Mouse (Mus musculus): ENCODE data around the gene Slc18a3.

Slc18a3 gene

DNA sequence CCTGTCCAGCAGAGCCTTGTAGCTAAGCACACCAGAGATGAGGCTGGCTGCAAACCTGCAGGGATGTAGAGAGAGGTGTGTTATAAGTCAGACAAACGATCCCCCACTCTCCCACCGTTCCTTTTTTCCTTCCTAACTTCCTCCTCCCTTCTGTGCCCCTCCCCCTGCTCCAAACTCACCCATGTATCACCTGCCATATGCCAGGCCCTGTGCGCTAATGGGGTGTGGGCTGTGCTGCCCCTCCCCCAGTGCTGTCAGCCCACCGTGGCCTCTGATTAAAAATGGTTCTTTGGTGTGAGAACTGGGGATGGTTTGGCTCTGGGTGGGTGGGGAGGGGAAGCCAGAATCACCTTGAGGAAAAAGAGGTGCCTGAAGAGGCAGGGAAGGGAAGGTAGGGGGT, 12.1 kb downstream of the Slc18a3 start:
- DNase-seq, result no peak

DNA sequence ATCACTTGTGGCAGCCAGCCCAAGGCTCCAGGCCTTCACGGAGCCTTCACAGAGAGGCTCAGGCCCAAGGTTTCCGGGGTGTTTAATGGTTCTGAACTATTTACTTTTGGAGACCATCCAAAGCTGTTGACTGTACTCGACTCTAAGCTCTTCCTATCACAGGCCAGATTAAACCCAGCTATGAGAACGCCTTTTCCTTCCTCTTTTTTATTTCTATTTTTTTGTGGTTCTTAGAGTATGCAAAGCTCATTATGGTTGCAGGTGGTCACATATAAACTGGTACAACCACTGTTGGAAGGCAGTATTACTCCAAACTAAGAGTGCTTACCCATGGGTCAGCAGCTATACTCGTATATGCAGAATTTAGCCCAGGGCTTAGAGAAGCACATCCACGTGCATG, 17.7 kb downstream of the Slc18a3 start:
- no peak for DNase-seq

DNA sequence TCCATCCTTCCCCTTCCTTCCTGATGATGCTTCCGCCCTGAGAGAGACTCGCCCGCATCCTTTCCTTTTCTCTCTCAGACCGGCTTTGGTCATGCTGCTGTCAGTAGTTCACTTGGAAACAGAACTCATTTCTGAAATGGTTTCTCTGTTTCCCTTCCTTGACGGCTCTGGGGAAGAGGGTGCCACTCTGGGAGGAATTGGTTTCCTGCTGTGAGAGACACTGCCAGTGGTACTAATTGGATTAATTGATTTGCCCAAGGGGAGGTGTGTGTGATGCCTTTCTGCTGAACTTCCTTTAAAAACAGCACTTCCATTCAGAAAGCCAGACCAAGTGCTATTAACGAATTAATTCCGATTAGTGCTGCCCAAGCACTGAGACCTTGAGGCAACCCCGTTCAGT, 21.2 kb downstream of the Slc18a3 start:
- no peak for DNase-seq

DNA sequence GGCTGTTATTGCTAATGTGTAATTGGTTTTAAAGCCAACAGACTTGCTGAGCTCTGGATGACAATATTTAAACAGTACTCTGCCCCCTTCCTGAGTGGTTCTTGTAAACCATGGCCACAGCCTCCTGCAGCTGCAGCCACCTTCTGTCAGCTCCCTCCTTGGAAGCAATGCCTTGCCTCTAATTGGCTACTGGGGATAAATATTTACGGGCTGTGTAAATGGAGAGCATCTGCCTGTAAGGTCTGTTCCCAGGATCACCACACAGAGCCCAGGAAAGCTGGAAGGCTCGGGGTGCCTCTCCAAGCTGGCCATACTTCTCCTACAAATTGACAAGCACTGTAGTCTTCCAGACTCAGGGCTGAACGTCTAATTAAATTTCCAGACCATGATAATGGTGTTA, 24.9 kb downstream of the Slc18a3 start:
- DNase-seq, result no peak

DNA sequence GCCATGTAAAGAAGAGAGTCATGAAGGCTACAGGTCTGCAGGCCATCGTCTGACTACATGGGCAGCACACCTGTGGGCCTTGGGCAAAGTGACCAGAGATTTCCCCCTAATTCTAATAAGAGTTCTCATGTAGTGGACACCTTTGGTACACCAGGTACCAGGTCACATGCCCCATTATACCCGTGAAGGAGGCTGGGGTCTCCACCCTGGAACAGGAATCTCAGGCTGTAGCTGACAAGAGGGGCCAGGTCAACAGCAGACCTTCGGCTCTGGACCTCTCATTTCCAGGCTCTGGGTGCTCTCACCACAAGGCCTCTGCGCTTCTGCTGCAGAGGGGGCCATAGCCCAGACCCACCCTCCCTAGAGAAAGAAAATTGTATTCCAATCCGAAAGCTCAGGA, 25.3 kb downstream of the Slc18a3 start:
- DNase-seq, result no peak

DNA sequence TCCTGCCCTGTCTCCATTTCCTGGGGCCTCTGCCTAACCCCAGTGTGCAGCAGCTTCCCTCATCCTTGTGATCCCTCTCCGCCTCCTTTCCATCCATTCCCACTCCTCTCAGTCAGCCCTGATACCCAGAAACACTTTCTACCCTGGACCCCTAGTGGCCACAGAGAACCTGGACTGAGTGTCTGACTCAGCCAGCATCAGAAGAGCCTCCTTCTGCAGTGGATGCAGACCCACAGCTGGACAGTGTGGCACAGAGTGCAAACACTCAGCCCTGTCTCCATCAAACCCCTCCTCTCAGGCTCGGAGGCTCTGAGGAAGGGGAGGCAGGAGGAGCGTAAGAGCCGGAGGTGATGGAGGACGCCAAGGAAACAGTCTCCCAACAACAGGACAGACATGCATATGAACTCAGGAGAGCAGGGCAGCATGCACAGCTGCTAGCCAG, 27.3 kb downstream of the Slc18a3 start:
- no peak for DNase-seq

DNA sequence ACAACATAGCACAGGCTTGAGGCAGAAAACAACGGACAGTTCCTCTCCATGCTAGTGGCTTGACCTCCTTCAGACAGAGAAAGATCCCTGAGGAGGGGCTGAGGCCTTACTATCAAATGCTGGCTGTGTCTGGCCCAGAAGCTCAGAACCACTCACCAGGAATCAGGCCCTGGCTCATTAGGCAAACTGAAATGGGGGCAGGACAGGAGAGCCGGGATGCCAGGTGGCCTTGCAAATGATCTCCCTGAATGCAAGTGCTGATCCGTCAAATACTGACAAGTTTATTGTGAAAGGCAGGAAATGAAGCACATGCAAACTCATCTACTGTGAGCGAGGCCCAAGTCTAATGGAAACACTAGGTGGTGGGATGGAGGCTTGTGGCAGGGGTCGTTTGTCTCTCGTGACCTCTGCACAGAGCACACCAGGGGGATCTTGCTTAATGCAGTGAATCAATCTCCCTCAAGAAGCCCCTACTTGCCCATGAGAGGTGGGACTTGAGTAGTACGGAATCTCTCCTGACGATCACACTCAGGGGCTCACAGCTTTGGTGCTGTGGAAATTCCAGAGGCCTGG, 35.5 kb downstream of the Slc18a3 start:
- no peak for DNase-seq

DNA sequence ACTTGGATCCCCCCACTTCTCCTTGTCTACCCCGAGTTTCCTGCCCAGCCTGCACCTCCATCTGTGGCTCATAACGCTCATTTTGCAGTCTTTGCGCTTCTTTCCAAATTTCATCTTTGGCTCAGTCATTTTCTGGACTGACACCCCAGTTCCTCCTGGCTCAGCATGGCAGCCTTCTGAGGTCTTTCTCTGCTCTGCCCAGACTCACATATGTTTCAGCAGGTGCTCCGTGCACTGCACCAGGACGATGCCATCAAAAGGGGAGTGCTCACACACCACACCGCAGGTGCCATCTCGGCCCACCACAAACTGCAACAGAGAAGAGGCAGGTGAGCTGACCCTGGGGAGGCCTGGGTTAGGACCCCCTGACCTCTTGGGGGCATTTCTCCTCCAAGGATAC, 40.7 kb downstream of the Slc18a3 start:
- no peak for DNase-seq

DNA sequence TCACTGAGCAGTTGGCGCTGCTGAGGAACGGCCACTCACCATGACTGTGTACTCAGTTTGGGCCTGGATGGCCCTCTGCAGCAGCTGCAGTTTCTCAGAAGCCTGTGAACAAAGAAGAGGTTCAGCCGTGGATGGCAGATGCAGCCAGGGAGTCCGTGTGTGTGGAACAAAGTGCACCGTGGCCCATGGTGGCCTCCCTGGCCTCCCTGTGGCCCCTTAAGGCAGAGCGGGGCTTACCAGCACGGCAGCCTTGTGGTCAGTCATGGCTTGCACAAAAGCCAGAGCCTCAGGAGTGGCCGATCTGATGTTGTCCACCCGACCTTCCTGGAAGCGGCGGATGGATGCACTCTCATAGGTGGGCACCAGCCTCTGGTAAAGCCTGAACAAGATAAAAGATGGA, 45.9 kb downstream of the Slc18a3 start:
- DNase-seq, result no peak
